Mouse (Mus musculus) ES-Bruce4 (cell line): ENCODE results near the gene Cyp2c23.

ENCODE experiments used
- CTCF ChIP-seq: IDR thresholded peaks from one replicate; pipeline ENCODE4 v1.8.1; 2011; ENCODE audit warnings: low read depth, low read length
- EP300 ChIP-seq: IDR thresholded peaks from 2 replicates; pipeline ENCODE4 v1.6.1; 2011; ENCODE audit warnings: low read depth, low read length; ENCODE audit not compliant: insufficient read depth
- POLR2A ChIP-seq: IDR thresholded peaks from one replicate; pipeline ENCODE4 v1.8.1; 2011; ENCODE audit warnings: low read length; ENCODE audit not compliant: insufficient read depth

- TF ChIP-seq EP300 (0 out of 2 replicates have a peak, but pooled peaks have one; percentile 15), CTCF (peak; percentile 38), POLR2A (no peak)
Measured at GRCm38 (mm10) chr19:43986069-43986794, 42.8 kb downstream of the Cyp2c23 start, which contains the start of gene Cpn1.
